Mouse (Mus musculus) lung, embryonic 14.5 days (tissue): ENCODE data around the gene Supt20. TPM values are rescaled to one million over a fixed set of nuclear protein-coding genes. Genes with fewer than 3 reads are reported as not detected.

Experiments used
- ATAC-seq: fragments of 200-750 bp; cut with Nextera tagmentation; 2 replicates; pipeline ENCODE4 v1.8.0; 2017; ENCODE audit warnings: mild to moderate bottlenecking, moderate TSS enrichment, moderate library complexity; ENCODE audit not compliant: insufficient read depth
- DNase-seq: peaks from one replicate; pipeline ENCODE4 v3.0.0-alpha.2; 2015
- H3K27ac ChIP-seq: fragments of 300-500 bp; sonication (generic); 2 replicates; pipeline ENCODE4 v1.5.1; 2014; ENCODE audit warnings: low read depth, mild to moderate bottlenecking, moderate library complexity
- H3K27me3 ChIP-seq: fragments of 300-500 bp; sonication (generic); 2 replicates; pipeline ENCODE4 v1.6.1; 2014; ENCODE audit warnings: low read length, control low read depth; ENCODE audit not compliant: insufficient read depth
- H3K36me3 ChIP-seq: fragments of 300-500 bp; sonication (generic); 2 replicates; pipeline ENCODE4 v1.6.1; 2014; ENCODE audit warnings: control low read depth; ENCODE audit not compliant: insufficient read depth
- H3K4me1 ChIP-seq: fragments of 300-500 bp; sonication (generic); 2 replicates; pipeline ENCODE4 v1.6.1; 2014; ENCODE audit warnings: antibody characterized with exemption, control low read depth; ENCODE audit not compliant: insufficient read depth
- H3K4me2 ChIP-seq: fragments of 300-500 bp; sonication (generic); 2 replicates; pipeline ENCODE4 v1.6.1; 2014; ENCODE audit warnings: mild to moderate bottlenecking
- H3K4me3 ChIP-seq: fragments of 300-500 bp; sonication (generic); 2 replicates; pipeline ENCODE4 v1.5.1; 2014; ENCODE audit warnings: low read depth, low read length
- H3K9ac ChIP-seq: fragments of 300-500 bp; sonication (generic); 2 replicates; pipeline ENCODE4 v1.6.1; 2014
- H3K9me3 ChIP-seq: fragments of 300-500 bp; sonication (generic); 2 replicates; pipeline ENCODE4 v1.6.1; 2016; ENCODE audit warnings: low read depth, low read length, control low read depth
- CTCF ChIP-seq: IDR thresholded peaks from 2 replicates; pipeline ENCODE4 v1.5.1; 2016; ENCODE audit warnings: antibody characterized with exemption, low read depth
- WGBS: fragments of 180-500 bp; shearing (Covaris S2); extraction: QIAGEN DNeasy Blood & Tissue Kit; methylation state at CpG from one replicate; pipeline ENCODE4 v1.1.7; 2014; 5-methylcytosine and 5-hydroxymethylcytosine counted together
- polyA plus RNA-seq: library from polyadenylated mRNA; unstranded; fragments of >200 nt; fragmentation: Nextera tagmentation; extraction: Ambion mirVana; gene quantifications from 2 replicates; pipeline ENCODE4 v1.2.1, GENCODE M21; 2014

Gene Supt20
- polyA plus RNA-seq, 1 experiment from 2014 or later: 103 TPM

DNA sequence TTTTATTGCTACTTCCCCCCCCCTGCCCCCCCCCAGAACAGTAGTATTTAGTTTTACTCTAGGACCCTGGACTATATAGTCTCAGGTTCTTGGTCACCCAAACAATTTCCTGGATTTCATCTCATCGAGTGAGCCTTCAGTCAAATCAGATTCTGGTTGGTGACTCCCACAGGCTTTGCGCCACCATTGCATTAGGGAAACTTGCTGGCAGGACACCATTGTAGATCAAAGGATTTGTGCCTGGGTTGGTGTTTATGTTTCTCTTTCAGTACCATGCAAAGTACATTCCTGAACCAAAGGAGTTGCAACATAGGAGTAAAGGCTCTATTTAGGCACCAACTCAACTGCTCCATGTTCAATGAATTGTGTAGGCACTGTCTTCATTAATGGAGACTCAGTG lies 32.9 kb upstream of the Supt20 start:
- ATAC-seq: no peak

GRCm38 (mm10) chr3:54662411-54662810 lies 30.2 kb upstream of the Supt20 start:
- WGBS: 47% methylated on average over 5 of the region's 5 CpGs
- no peaks in the 10 kb centered on the region for H3K4me1 ChIP-seq
- H3K36me3 ChIP-seq: no peaks in the 10 kb centered on the region
- DNase-seq: no peak
- no peak overlapping the region for H3K9ac ChIP-seq
- no peaks in the 10 kb centered on the region for H3K9me3 ChIP-seq
- ATAC-seq: no peak
- H3K4me2 ChIP-seq: no peak overlapping the region
- no peaks in the 10 kb centered on the region for H3K27me3 ChIP-seq
- peak; percentile 44 for TF ChIP-seq CTCF
- H3K27ac ChIP-seq: no peak overlapping the region
- H3K4me3 ChIP-seq: no peak overlapping the region

More for the DNA sequence above, 32.9 kb upstream of the Supt20 start:
- Histone ChIP-seq H3K27ac (no peak overlapping the region), H3K9ac (no peak overlapping the region), H3K4me2 (no peak overlapping the region), H3K4me1 (no peaks in the 10 kb centered on the region), H3K36me3 (no peaks in the 10 kb centered on the region), H3K4me3 (no peak overlapping the region), H3K9me3 (no peaks in the 10 kb centered on the region), H3K27me3 (no peaks in the 10 kb centered on the region)
- TF ChIP-seq CTCF: no peak
- DNase-seq: no peak
- 87% methylated on average over 2 of the region's 2 CpGs for WGBS

GRCm38 (mm10) chr3:54668141-54668540 lies 24.5 kb upstream of the Supt20 start:
- Histone ChIP-seq H3K9ac (no peak overlapping the region), H3K4me1 (no peaks in the 10 kb centered on the region), H3K4me2 (no peak overlapping the region), H3K36me3 (no peaks in the 10 kb centered on the region), H3K9me3 (no peaks in the 10 kb centered on the region), H3K27ac (no peak overlapping the region), H3K4me3 (no peak overlapping the region), H3K27me3 (no peaks in the 10 kb centered on the region)
- TF ChIP-seq CTCF: no peak
- WGBS: 55% methylated on average over 3 of the region's 3 CpGs
- ATAC-seq (no peak), DNase-seq (no peak)

GRCm38 (mm10) chr3:54668722-54669121 lies 23.9 kb upstream of the Supt20 start:
- Histone ChIP-seq H3K4me3 (no peak overlapping the region), H3K9ac (no peak overlapping the region), H3K27ac (no peak overlapping the region), H3K36me3 (no peaks in the 10 kb centered on the region), H3K9me3 (no peaks in the 10 kb centered on the region), H3K4me1 (no peaks in the 10 kb centered on the region), H3K27me3 (no peaks in the 10 kb centered on the region), H3K4me2 (no peak overlapping the region)
- no peak for TF ChIP-seq CTCF
- no peak for ATAC-seq
- 74% methylated on average over 6 of the region's 6 CpGs for WGBS
- DNase-seq: no peak

DNA sequence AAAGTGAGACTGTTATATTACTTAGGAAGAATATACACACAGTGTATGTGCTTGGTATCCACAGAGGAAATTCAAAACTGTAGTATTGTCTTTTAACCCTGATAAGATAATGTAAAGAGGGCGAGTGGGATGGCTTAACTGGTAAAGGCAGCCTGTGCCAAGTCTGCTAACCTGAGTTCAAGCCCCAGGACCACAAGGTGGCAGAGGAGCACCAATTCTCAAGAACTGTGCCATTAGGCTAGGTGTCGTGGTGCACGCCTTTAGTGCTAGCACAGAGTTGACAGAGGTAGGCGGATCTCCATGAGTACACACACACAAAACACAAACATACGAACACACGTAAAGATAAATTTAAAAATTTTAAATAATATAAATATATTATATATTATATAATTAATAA lies 23.0 kb upstream of the Supt20 start:
- Histone ChIP-seq H3K9ac (no peak overlapping the region), H3K36me3 (no peaks in the 10 kb centered on the region), H3K4me2 (no peak overlapping the region), H3K9me3 (no peaks in the 10 kb centered on the region), H3K4me3 (no peak overlapping the region), H3K4me1 (no peaks in the 10 kb centered on the region), H3K27ac (no peak overlapping the region), H3K27me3 (no peaks in the 10 kb centered on the region)
- DNase-seq (no peak), ATAC-seq (no peak)
- WGBS: 80% methylated on average over 6 of the region's 6 CpGs
- TF ChIP-seq CTCF: 0 out of 2 replicates have a peak, but pooled peaks have one; percentile 8

DNA sequence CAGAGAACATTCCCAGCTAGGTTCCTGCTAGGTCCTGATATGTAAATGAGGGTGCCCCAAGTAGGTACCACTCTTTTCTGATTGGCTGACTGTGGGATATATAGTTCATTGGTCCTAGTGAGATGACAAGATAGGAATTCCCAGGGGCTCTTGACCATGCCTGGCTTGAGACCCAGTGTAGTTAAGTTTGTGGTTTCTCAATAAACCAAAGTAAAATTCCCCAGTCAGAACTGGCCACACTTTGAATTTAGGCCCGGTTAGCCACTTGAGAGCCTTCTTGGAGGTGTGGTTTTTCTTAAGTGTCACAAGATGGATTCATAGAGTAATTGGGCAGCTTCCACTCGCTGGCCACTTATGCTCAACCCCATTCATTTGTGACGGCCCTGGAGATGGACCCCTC lies 20.5 kb upstream of the Supt20 start:
- no peaks in the 10 kb centered on the region for H3K9me3 ChIP-seq
- no peak overlapping the region for H3K27ac ChIP-seq
- H3K36me3 ChIP-seq: no peaks in the 10 kb centered on the region
- TF ChIP-seq CTCF: no peak
- no peak overlapping the region for H3K9ac ChIP-seq
- ATAC-seq (no peak), DNase-seq (no peak)
- H3K4me2 ChIP-seq: no peak overlapping the region
- H3K4me3 ChIP-seq: no peak overlapping the region
- H3K4me1 ChIP-seq: no peaks in the 10 kb centered on the region
- H3K27me3 ChIP-seq: no peaks in the 10 kb centered on the region
- 46% methylated on average over 3 of the region's 3 CpGs for WGBS

DNA sequence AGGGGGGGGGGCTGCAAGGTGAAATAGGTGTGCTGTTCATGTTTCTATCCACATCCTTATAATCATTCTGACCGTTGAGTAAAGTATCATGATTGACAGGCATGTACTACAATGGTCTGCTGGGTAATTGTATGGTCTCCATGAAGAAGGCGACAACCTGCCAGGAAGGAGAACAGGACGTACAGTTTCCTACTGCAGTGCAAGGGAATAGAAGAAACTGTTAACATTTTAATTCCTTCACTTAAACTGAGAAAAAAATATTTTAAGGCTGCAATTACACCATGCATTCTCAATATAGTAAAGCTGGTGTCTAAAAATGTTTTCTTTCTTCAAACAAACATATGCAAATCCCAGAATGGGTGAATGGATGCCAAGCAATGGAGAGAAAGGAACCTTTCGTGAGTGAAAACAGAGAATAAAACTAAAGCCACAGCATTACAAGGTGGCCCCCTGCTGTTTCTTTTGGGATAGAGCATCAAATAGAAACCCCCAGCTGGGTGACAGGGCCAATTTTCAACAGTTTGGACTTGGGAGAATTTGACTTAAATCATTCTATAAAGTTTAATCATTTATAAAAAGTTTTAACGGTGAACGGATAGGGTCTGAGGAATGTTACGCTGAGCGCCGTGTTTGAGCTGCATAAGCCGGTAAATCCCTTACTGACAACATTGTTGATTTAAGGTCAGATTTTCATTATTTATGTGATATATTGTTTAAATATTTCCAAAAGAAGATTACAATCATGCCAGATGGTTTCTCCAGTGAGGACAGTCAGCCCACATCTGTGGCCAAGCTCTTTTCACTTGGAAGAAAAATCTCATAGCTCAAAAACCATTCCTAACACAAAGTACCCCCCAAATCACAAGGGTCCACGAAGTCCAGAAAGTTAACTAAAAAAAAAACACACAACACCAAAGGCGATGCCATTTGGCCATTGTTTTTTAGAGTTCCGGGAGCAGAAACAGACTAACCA lies 19.8 kb upstream of the Supt20 start:
- no peak overlapping the region for H3K4me2 ChIP-seq
- H3K9me3 ChIP-seq: no peaks in the 10 kb centered on the region
- peak; percentile 78 for TF ChIP-seq CTCF
- no peaks in the 10 kb centered on the region for H3K27me3 ChIP-seq
- 36% methylated on average over 13 of the region's 13 CpGs for WGBS
- DNase-seq: peak; percentile 89
- no peak overlapping the region for H3K4me3 ChIP-seq
- no peak for ATAC-seq
- no peak overlapping the region for H3K27ac ChIP-seq
- no peaks in the 10 kb centered on the region for H3K4me1 ChIP-seq
- no peak overlapping the region for H3K9ac ChIP-seq
- H3K36me3 ChIP-seq: no peaks in the 10 kb centered on the region
